Mouse (Mus musculus) liver, adult 2 months (tissue): ENCODE data around the gene Adcy2.

Source experiments
- CTCF ChIP-seq: fragments of 200-500 bp; IDR thresholded peaks from 2 replicates; pipeline ENCODE4 v1.5.1; 2011; ENCODE audit warnings: low read depth, low read length, control low read depth
- POLR2A ChIP-seq: fragments of 200-500 bp; IDR thresholded peaks from 2 replicates; pipeline ENCODE4 v1.6.1; 2011; ENCODE audit warnings: low read length, control low read depth; ENCODE audit not compliant: insufficient read depth; ENCODE audit errors: extremely low read depth

DNA sequence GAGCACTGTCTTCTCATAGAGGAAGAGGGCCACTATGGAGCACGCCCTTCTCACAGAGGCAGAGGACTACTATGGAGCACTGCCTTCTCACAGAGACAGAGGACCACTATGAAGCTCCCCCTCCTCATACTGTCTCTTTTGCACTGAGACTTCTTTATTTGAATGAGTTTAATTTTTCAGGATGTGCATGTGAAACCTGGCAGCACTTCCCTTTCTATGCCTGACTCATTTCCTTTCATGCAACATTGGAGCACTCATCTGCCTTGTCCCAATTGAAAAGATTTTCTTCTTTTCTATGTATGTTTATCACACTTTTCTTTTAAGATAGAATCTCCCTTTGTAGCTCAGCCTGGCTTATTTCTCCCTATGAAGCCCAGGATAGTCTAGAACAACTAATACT lies 96.6 kb downstream of the Adcy2 start:
- TF ChIP-seq CTCF (no peak), POLR2A (no peak)
